Mouse (Mus musculus): ENCODE data around the gene Hist1h2ag. TPM values are rescaled to one million over a fixed set of nuclear protein-coding genes. Genes with fewer than 3 reads are reported as not detected.
A peak's percentile ranks its signal among the peaks of the same experiment; 100 is the strongest.
"Not testable (repeated sequence)": the region's sequence is repeated elsewhere in the genome, so short reads cannot be mapped to it uniquely, and the experiment has no call there.

Gene Hist1h2ag
- polyA plus RNA-seq, 1 experiment from 2014 or later = 18.6 TPM

DNA sequence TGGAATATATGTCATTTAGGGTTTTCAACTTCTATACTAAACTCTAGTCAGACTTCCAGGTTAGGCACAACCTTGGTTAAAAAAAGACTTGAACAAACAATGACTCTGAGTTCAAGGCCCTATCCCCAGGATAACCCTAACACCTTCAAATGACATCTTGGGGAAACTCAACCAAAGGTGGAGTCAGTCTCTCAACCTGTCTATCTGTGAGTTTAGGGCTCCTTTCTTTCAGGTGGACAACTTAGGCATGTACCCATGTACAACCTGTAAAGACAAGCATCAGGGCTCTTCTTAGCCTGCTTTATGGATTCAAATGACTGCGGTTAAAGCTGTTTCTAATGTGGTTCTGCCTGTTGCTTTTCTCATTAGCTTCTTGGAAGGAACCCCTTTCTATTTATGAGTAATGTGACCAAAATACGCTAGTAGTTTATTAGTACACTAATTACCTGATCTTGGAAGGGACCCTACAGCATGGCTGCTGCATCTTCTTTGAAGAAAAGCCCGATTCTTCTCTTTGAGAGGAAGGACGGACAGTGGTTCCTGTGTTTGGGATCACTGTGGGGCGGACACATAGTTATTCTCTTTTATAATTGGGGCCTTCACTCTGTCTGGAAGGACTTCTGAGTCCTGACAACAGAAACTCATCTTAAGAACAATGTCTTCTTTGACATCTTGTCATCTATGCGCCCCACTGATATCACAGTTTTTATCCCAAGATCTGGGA lies 1.9 kb upstream of the Hist1h2ag start:
- peak overlapping the region; percentile 76 for H3K9ac ChIP-seq
- peak overlapping the region; percentile 54 for H3K4me3 ChIP-seq (replicated peaks)
- H3K4me2 ChIP-seq = peak overlapping the region; percentile 62

DNA sequence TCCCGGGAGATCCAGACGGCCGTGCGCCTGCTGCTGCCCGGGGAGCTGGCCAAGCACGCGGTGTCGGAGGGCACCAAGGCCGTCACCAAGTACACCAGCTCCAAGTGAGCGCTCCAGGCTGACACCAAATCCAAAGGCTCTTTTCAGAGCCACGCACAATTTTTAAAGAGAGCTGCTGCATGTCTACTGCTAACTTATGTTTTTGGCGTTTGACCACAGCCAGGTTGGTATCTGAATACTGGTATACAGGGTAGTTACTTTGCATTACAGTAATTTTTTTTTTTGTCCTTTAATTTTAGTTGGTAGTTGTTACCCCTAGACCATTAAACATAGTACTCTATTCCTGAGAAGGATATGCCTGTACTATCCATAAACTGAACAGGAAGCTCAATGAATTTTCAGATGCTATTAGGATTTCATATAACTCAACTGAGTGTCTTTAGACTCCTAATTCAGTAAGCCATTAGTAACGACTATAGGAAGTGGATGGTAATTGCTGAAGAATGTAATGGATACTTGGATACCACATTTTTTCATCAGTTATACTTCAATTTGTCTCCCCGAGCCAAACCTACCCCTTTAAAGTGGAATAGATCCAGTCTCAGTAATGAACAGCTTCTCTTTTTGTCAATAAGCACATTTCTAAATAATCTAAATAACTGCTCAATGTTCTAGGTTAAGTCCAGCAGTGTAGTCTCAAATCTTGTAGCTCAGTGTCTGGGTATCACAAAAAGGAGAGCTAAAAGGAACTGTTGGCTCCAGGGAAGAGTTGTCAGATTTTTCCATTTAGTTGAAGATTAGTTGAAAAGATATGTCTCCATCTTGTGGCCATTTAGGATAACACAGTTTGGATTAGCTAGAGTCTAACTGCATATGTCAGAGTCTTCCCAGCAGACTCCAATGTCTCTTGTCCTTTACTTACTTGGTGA lies 1.0 kb upstream of the Hist1h2ag start:
- Histone ChIP-seq H3K27me3 (no peaks in the 10 kb centered on the region), H3K4me2 (peak overlapping the region; percentile 62), H3K9ac (peak overlapping the region; percentile 76), H3K4me1 (replicated peaks) (peaks cover 56% of the 10 kb centered on the region), H3K4me3 (replicated peaks) (peak overlapping the region; percentile 54), H3K36me3 (no peaks in the 10 kb centered on the region), H3K9me3 (replicated peaks) (no peaks in the 10 kb centered on the region), H3K27ac (peak overlapping the region; percentile 96)
- no peak for DNase-seq
- WGBS (ENCODE audit: insufficient replicate concordance) = 3% methylated on average over 12 of the region's 14 CpGs
- ATAC-seq (ENCODE audit: low read depth) = peak; percentile 8

More for the DNA sequence above, 1.9 kb upstream of the Hist1h2ag start:
- Histone ChIP-seq H3K36me3 (no peaks in the 10 kb centered on the region), H3K27me3 (no peaks in the 10 kb centered on the region), H3K4me1 (replicated peaks) (peaks cover 57% of the 10 kb centered on the region), H3K27ac (peak overlapping the region; percentile 96), H3K9me3 (replicated peaks) (no peaks in the 10 kb centered on the region)
- ATAC-seq (ENCODE audit: low read depth) = no peak
- WGBS (ENCODE audit: insufficient replicate concordance) = 84% methylated on average over 6 of the region's 6 CpGs
- no peak for DNase-seq

- no peak for DNase-seq
- peak overlapping the region; percentile 100 for H3K27ac ChIP-seq
- WGBS (ENCODE audit: insufficient replicate concordance) = 3% methylated on average over 13 of the region's 13 CpGs
- H3K9ac ChIP-seq = peak overlapping the region; percentile 88
- H3K4me3 ChIP-seq (replicated peaks) = peak overlapping the region; percentile 61
- no peaks in the 10 kb centered on the region for H3K9me3 ChIP-seq (replicated peaks)
- H3K4me1 ChIP-seq (replicated peaks) = peaks cover 70% of the 10 kb centered on the region
- no peaks in the 10 kb centered on the region for H3K36me3 ChIP-seq
- no peaks in the 10 kb centered on the region for H3K27me3 ChIP-seq
- ATAC-seq (ENCODE audit: low read depth) = no peak
- peak overlapping the region; percentile 82 for H3K4me2 ChIP-seq
Observed at GRCm38 (mm10) chr13:22041651-22042567, 835 bp downstream of the Hist1h2ag start.

- H3K9ac ChIP-seq = peak within 1 kb of the TSS; percentile 88
- not testable (repeated sequence) for H3K27me3 ChIP-seq; H3K36me3 ChIP-seq; H3K9me3 ChIP-seq (replicated peaks)
- peaks cover 74% of the 10 kb centered on the region for H3K4me1 ChIP-seq (replicated peaks)
- peak within 1 kb of the TSS; percentile 82 for H3K4me2 ChIP-seq
- H3K27ac ChIP-seq = peak within 1 kb of the TSS; percentile 100
- H3K4me3 ChIP-seq (replicated peaks) = peak within 1 kb of the TSS; percentile 61
- peak; percentile 94 for DNase-seq
- WGBS (ENCODE audit: insufficient replicate concordance) = under 1% methylated on average over 27 of the region's 27 CpGs
- ATAC-seq (ENCODE audit: low read depth) = peak; percentile 48
Observed at GRCm38 (mm10) chr13:22041142-22041536, 1.6 kb downstream of the Hist1h2ag start, which contains the start of gene Hist1h4i. Gene Hist1h4i, minus strand, starts transcription at chr13:22041362.

DNA sequence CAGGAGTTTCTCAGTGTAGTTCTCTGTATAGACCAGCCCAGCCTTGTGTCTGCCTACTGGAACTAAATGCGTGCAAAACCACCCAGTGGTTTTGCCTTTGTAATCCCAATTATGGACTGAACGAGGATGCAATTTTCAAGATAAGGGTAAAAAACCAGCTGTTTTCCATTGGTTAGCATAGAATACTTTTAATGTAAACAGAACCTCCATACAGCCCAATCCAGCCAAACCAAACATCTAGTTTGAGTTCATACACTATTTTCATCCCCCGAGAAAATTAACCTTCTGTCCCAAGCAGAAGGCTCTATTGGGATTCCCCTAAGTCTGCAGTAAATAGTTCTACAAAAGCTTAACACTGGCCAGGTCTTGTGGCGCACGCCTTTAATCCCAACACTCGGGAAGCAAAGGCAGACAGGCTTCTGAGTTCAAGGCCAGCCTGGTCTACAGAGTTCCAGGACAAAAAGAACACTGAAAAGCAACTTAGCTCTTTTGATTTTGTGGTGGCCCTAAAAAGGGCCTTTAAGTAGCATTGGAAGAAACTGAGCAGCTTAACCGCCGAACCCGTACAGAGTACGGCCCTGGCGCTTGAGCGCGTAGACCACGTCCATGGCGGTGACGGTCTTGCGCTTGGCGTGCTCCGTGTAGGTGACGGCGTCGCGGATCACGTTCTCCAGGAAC lies 2.1 kb downstream of the Hist1h2ag start:
- no peaks in the 10 kb centered on the region for H3K36me3 ChIP-seq
- H3K27ac ChIP-seq = peak overlapping the region; percentile 100
- peak overlapping the region; percentile 82 for H3K4me2 ChIP-seq
- peak overlapping the region; percentile 76 for H3K9ac ChIP-seq
- ATAC-seq (ENCODE audit: low read depth) (peak; percentile 53), DNase-seq (peak; percentile 67)
- no peaks in the 10 kb centered on the region for H3K9me3 ChIP-seq (replicated peaks)
- H3K4me3 ChIP-seq (replicated peaks) = peak overlapping the region; percentile 61
- H3K27me3 ChIP-seq = no peaks in the 10 kb centered on the region
- under 1% methylated on average over 19 of the region's 24 CpGs for WGBS (ENCODE audit: insufficient replicate concordance)
- H3K4me1 ChIP-seq (replicated peaks) = peaks cover 70% of the 10 kb centered on the region

GRCm38 (mm10) chr13:22039951-22040463 lies 2.7 kb downstream of the Hist1h2ag start:
- DNase-seq = no peak
- WGBS (ENCODE audit: insufficient replicate concordance) = 6% methylated on average over 2 of the region's 2 CpGs
- peaks cover 64% of the 10 kb centered on the region for H3K4me1 ChIP-seq (replicated peaks)

GRCm38 (mm10) chr13:22039364-22039763 lies 3.4 kb downstream of the Hist1h2ag start:
- no peaks in the 10 kb centered on the region for H3K36me3 ChIP-seq
- no peaks in the 10 kb centered on the region for H3K9me3 ChIP-seq (replicated peaks)
- H3K27me3 ChIP-seq = no peaks in the 10 kb centered on the region
- H3K9ac ChIP-seq = peak overlapping the region; percentile 76
- peak overlapping the region; percentile 61 for H3K4me3 ChIP-seq (replicated peaks)
- no peak for DNase-seq
- H3K4me2 ChIP-seq = peak overlapping the region; percentile 82
- no peak for ATAC-seq (ENCODE audit: low read depth)
- peak overlapping the region; percentile 100 for H3K27ac ChIP-seq
- peaks cover 57% of the 10 kb centered on the region for H3K4me1 ChIP-seq (replicated peaks)
- 51% methylated on average over 5 of the region's 5 CpGs for WGBS (ENCODE audit: insufficient replicate concordance)

More at GRCm38 (mm10) chr13:22039951-22040463, 2.7 kb downstream of the Hist1h2ag start:
- no peaks in the 10 kb centered on the region for H3K9me3 ChIP-seq (replicated peaks)
- peak overlapping the region; percentile 100 for H3K27ac ChIP-seq
- no peak for ATAC-seq (ENCODE audit: low read depth)
- H3K9ac ChIP-seq = peak overlapping the region; percentile 76
- H3K27me3 ChIP-seq = no peaks in the 10 kb centered on the region
- peak overlapping the region; percentile 61 for H3K4me3 ChIP-seq (replicated peaks)
- no peaks in the 10 kb centered on the region for H3K36me3 ChIP-seq
- H3K4me2 ChIP-seq = peak overlapping the region; percentile 82

- Histone ChIP-seq H3K4me2 (peak overlapping the region; percentile 72), H3K9ac (peak overlapping the region; percentile 80)
- DNase-seq = no peak
Observed at GRCm38 (mm10) chr13:22037415-22037814, 5.3 kb downstream of the Hist1h2ag start.

GRCm38 (mm10) chr13:22036986-22037385 lies 5.8 kb downstream of the Hist1h2ag start:
- DNase-seq (no peak), ATAC-seq (ENCODE audit: low read depth) (no peak)
- Histone ChIP-seq H3K4me3 (replicated peaks) (peak overlapping the region; percentile 55), H3K4me2 (peak overlapping the region; percentile 72), H3K9ac (peak overlapping the region; percentile 80), H3K9me3 (replicated peaks) (no peaks in the 10 kb centered on the region), H3K27ac (peak overlapping the region; percentile 100), H3K4me1 (replicated peaks) (peaks cover 66% of the 10 kb centered on the region), H3K36me3 (no peaks in the 10 kb centered on the region), H3K27me3 (no peaks in the 10 kb centered on the region)
- WGBS (ENCODE audit: insufficient replicate concordance) = 34% methylated on average over 3 of the region's 3 CpGs

More at GRCm38 (mm10) chr13:22037415-22037814, 5.3 kb downstream of the Hist1h2ag start:
- 55% methylated on average over 2 of the region's 2 CpGs for WGBS (ENCODE audit: insufficient replicate concordance)
- no peaks in the 10 kb centered on the region for H3K36me3 ChIP-seq
- H3K9me3 ChIP-seq (replicated peaks) = no peaks in the 10 kb centered on the region
- peak overlapping the region; percentile 100 for H3K27ac ChIP-seq
- no peak for ATAC-seq (ENCODE audit: low read depth)
- H3K4me3 ChIP-seq (replicated peaks) = peak overlapping the region; percentile 55
- H3K27me3 ChIP-seq = no peaks in the 10 kb centered on the region
- peaks cover 68% of the 10 kb centered on the region for H3K4me1 ChIP-seq (replicated peaks)

Measured in liver, embryonic 13.5 days (tissue).